Mouse (Mus musculus) gastrocnemius, postnatal 14 days (tissue): Measurements from ENCODE around the gene BC029722. TPM values are rescaled to one million over a fixed set of nuclear protein-coding genes. Genes with fewer than 3 reads are reported as not detected.
A peak's percentile ranks its signal among the peaks of the same experiment; 100 is the strongest.

Source experiments
- DNase-seq: peaks from one replicate; pipeline ENCODE4 v3.0.0; 2021; ENCODE audit warnings: mixed read lengths
- intact Hi-C: fragments of 180-260 bp; cut with DNase I; formaldehyde crosslinking; loops from one replicate; pipeline ENCODE4 v1.15.1; 2025; ENCODE audit warnings: low total_unique reads
- total RNA-seq, 2 experiments: library from RNA; stranded (reverse); gene quantifications; 2 replicates each; pipeline ENCODE4 v1.2.3; 2021

The BC029722 gene
- total RNA-seq, 2 experiments from 2014 or later = 17.8 to 19.3 TPM

- no peak for DNase-seq
- intact Hi-C loops = no loop called here
Measured at GRCm38 (mm10) chr2:155787949-155788931, 31.0 kb downstream of the BC029722 start.

GRCm38 (mm10) chr2:155786905-155787304, 32.3 kb downstream of the BC029722 start:
- DNase-seq = no peak
- intact Hi-C loops = no loop called here

GRCm38 (mm10) chr2:155784534-155784933, 34.7 kb downstream of the BC029722 start:
- intact Hi-C loops = no loop called here
- DNase-seq = no peak

GRCm38 (mm10) chr2:155779506-155779905, 39.7 kb downstream of the BC029722 start:
- DNase-seq = no peak
- intact Hi-C loops = no loop called here

GRCm38 (mm10) chr2:155779066-155779465, 40.2 kb downstream of the BC029722 start:
- intact Hi-C loops = no loop called here
- DNase-seq = no peak

- intact Hi-C loops = no loop called here
- DNase-seq = no peak
Measured at GRCm38 (mm10) chr2:155778004-155778403, 41.2 kb downstream of the BC029722 start.

GRCm38 (mm10) chr2:155777688-155777985, 41.6 kb downstream of the BC029722 start:
- intact Hi-C loops = no loop called here
- DNase-seq = no peak

GRCm38 (mm10) chr2:155776824-155777687, 42.2 kb downstream of the BC029722 start:
- intact Hi-C loops = no loop called here
- no peak for DNase-seq

- intact Hi-C loops = no loop called here
- peak; percentile 62 for DNase-seq
Measured at GRCm38 (mm10) chr2:155775685-155776263, 43.5 kb downstream of the BC029722 start.

GRCm38 (mm10) chr2:155774927-155775684, 44.1 kb downstream of the BC029722 start, which contains the start of gene Mmp24:
TSS of gene Mmp24 (plus strand) at chr2:155775342.
- intact Hi-C loops = no loop called here
- DNase-seq = no peak

GRCm38 (mm10) chr2:155774261-155774926, 44.8 kb downstream of the BC029722 start:
- intact Hi-C loops = no loop called here
- DNase-seq = no peak

GRCm38 (mm10) chr2:155773664-155774063, 45.6 kb downstream of the BC029722 start:
- no peak for DNase-seq
- intact Hi-C loops = no loop called here

Other genes with a start within 250 kb of the BC029722 start
- 1 to 10 TPM; 7.4 to 8.3 TPM for gene Gss, start 226.6 kb downstream of the BC029722 start, total RNA-seq
- gene Myh7b, start 208.2 kb downstream of the BC029722 start, total RNA-seq = 1 to 10 TPM; 1.4 to 2.0 TPM
- gene Trpc4ap, start 127.0 kb downstream of the BC029722 start, total RNA-seq = 10 to 100 TPM; 77.6 to 84.1 TPM
- 1 to 10 TPM; 6.0 to 6.2 TPM for gene Edem2, start 90.0 kb downstream of the BC029722 start, total RNA-seq
- not detected for gene Gm17581, start 83.6 kb downstream of the BC029722 start, total RNA-seq
- gene Procr, start 68.3 kb downstream of the BC029722 start, total RNA-seq = 10 to 100 TPM; 10.3 to 12.7 TPM
- gene Mmp24, start 44.1 kb downstream of the BC029722 start, total RNA-seq = under 1 TPM in 1 of 2 experiments, not detected in 1; 0.08 TPM
- 10 to 100 TPM; 48.0 to 48.3 TPM for gene Eif6, start 7.5 kb upstream of the BC029722 start, total RNA-seq
- not detected for gene Fam83c, start 15.4 kb upstream of the BC029722 start, total RNA-seq
- 100 to 1,000 TPM; 106 to 129 TPM for gene Uqcc1, start 110.9 kb upstream of the BC029722 start, total RNA-seq
- not detected for gene Gm15557, start 121.3 kb upstream of the BC029722 start, total RNA-seq
- not detected for gene Gdf5, start 125.9 kb upstream of the BC029722 start, total RNA-seq
- 1 to 10 TPM; 5.5 to 5.6 TPM for gene Cep250, start 137.0 kb upstream of the BC029722 start, total RNA-seq
- under 1 TPM; 0.29 to 0.31 TPM for gene 6430550D23Rik, start 188.6 kb upstream of the BC029722 start, total RNA-seq
- gene Ergic3, start 188.6 kb upstream of the BC029722 start, total RNA-seq = 10 to 100 TPM; 58.2 to 60.4 TPM
- not detected for gene Fer1l4, start 233.5 kb upstream of the BC029722 start, total RNA-seq
- gene Spag4, start 245.7 kb upstream of the BC029722 start, total RNA-seq = under 1 TPM; 0.57 to 0.86 TPM